Mouse (Mus musculus) adrenal gland, postnatal 14 days (tissue): ENCODE data around the gene Prdm10. TPM values are rescaled to one million over a fixed set of nuclear protein-coding genes. Genes with fewer than 3 reads are reported as not detected.

Experiments
- DNase-seq: peaks from one replicate; pipeline ENCODE4 v3.0.0; 2021; ENCODE audit warnings: mixed read lengths
- long read RNA-seq, 2 experiments: library from polyadenylated mRNA; stranded (forward); transcript quantifications; one replicate each; pipeline ENCODE4 v2.0.0; 2021
- total RNA-seq: library from RNA; stranded (reverse); gene quantifications from 2 replicates; pipeline ENCODE4 v1.2.3, GENCODE M21; 2021

Gene Prdm10
- 8.0 and 8.3 TPM in 2 replicates for total RNA-seq
- long read RNA-seq, experiment 1, partial matches to known transcripts, result 0 of 3 reads
- long read RNA-seq, experiment 1, other reads (novel, unspliced or antisense), result 2 of 3 reads
- long read RNA-seq, experiment 2, partial matches to known transcripts, result 0 of 4 reads
- long read RNA-seq, experiment 2, other reads (novel, unspliced or antisense), result 4 of 4 reads

DNA sequence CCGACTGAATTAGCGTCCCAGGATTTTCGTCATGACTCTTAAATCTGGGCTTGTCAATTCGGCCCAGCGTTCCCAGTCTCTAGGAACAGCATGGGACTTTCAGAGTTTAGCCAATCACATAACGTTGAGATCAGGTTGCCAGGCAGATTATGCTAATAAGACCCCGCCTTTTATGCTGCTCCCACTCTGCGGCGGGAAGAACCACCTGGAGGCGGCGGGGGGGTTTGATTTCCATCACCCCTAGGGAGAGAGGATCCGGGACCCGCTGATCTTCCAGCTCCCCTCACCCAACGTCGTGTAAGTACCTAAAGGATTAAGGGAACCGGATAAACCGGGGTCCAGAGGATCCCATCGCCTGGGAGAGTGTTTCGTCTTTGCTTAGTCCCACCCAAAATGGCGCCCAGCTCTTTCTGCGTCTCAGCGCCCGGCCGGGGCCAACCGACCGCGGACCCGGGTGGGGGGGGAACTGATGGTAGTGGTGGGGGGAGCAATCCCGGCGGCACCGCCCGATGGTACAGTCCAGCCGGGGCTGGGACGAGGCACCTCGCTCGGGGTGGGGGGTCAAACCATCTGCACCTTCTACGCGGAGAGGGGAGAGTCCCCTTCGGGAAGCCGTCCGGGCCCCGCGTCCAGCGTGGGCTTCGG, at the start of gene Prdm10:
Prdm10 (plus strand) TSS at position 173 of the 645 bp plus-strand sequence.
- DNase-seq, result peak; percentile 98

- DNase-seq, result no peak
These were observed 45.3 kb upstream of the Prdm10 start for GRCm38 (mm10) chr9:31235030-31235429.

DNA sequence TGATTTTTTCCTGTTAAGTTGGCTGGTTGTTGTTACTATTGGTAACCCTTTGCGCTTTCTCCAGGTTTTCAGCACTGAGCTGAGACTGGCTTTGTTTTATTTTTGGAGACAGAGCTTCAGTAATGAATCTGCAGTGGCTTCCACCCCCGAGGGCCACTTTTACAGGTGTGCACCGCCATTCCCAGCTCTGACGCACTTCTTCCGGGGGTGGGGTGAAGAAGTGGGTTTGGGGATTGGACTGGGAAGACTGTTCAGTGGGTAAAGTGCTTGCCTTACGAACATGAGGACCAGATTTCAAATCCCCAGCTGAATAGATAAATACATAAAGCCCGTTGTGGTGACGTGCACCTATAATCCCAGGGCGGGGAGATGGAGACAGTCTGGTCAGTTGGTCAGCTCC, 44.8 kb upstream of the Prdm10 start:
- DNase-seq, result no peak

DNA sequence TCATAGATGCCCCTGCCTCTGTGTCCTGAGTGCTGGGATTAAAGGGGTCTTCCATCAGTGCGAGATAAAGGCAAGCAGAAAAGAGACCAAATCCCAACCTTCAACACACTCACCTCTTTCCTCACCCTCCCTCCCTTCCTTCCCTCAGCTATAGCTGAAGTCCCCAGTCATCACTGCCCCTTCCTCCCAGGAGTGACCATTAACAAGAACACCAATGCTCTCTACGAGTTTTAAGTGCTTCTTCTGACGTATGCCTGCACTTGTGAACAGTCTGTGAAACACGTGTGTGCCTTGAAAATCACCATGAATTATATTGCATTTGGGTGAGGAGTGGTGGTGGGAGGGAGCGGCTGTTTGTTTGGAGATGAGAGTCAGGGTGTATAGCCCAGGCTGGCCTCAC, 44.3 kb upstream of the Prdm10 start:
- no peak for DNase-seq

DNA sequence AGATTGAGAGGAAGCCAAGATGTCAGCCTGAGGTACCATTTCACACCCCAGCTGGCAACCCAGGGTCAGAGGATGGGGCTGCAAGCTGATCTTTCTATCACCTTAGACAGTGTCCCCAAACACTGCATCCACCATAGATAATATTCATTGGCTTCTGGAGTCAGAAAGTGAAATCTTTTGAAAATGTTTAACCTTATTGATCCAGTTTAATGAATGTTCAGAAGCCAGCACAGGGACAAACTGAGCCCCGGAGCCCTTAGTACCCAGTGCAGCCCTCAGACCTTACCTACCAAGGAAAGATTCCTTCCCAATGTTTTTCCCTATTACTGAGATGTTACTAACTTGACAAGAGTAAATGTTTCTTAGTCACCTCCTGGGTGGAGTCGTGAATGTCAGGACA, 41.8 kb upstream of the Prdm10 start:
- no peak for DNase-seq

DNA sequence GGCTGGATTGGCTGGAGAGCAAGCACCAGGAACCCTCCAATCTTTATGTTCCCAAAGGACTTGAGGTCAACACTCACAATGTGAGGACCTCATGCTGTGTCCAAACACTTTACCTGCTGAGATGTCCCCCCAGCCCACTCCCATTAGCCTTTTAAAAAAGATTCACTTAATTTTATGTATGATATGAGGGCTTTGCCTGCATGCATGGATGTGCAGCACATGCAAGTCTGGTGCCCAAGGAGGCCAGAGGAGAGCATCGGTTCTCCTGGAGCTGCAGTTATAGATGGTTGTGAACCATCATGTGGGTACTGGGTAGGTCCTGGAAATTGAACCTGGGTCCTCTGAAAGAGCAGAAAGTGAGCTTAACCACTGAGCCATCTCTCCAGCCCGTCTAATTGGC, 40.8 kb upstream of the Prdm10 start:
- DNase-seq, result no peak

DNA sequence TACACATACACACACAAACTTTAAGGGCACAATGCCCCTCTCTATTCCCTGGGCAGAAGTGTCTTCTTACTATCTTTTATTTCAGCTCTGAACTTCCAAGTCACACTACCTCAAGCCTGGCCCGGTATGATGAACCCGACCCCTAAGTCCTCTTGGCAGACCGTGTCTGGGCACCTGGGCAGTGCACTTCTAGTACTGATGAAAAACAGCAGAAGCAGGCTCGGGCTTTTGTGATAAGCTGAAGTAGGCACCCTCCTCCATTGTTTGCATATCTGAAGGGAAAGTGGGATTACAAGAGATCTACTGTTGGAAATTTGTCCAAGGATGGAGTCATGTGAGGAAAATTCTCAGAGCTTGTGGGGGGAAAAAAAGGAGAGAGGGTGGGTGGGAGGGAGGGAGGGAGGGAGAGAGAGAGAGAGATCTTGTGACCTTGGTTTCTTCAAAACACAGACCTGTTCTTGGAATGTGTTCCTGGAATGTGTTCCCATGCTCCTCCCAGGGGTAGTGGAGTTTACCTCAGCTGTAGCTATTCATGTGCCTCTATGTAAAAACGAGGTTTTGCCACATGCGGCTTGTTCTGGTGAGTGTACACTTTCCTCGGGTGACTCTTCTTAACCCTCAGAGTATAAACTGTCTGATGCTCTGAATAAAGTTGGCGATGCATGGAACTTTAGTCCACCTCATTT, 39.7 kb upstream of the Prdm10 start:
- DNase-seq, result no peak

DNA sequence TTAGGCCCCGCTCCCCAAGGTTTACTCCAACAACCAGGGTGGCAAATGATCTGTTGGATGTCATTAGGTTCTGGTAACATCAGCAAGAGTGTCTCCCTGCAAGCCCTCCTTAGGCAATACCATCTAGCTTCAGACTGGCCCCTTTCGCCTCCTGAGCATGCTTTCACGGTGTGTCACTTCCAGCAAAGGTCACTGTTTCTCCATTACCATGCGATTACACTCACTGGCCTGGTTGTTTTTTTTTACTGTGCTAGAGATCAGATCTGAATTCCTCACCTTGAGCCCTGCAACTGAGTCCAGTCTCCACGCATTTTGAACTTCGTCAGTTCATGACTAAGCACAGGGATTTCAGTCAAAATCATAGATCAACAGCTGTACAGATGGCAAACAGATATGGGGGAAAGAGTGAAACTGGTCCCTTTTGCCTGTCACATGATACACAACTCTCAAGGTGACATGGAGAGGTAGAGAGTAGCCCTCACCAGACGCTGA, 39.1 kb upstream of the Prdm10 start:
- peak; percentile 56 for DNase-seq

DNA sequence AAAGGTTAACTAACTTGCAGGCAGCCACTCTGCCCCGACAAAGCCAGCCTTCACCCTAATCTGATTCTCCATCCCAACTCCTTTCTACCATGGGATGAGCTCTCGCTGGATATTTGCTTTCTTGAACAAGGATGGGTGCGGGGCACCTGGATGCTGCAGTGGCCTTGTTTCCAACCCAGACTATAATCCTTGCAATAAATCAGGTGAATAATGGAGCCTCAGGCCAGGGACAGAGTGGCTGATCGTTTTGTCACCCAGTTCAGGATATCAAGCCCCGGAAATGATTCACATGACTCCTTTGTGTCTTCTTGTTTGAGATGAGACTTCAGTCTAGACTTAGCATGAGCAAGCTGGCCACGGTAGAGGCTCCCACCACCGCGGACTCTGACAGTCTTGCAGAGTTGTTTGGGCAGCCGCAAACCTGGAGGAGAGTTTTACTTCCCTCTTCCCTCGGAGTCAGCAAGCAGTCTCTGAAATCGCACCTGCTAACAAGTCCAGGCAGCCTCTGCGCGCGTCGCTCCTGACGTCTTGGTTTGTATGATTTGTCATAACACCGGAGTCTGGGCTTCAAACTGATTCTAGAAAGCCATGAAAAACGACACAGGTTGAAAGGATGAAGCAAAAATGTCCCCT, 36.9 kb upstream of the Prdm10 start:
- peak; percentile 51 for DNase-seq

DNA sequence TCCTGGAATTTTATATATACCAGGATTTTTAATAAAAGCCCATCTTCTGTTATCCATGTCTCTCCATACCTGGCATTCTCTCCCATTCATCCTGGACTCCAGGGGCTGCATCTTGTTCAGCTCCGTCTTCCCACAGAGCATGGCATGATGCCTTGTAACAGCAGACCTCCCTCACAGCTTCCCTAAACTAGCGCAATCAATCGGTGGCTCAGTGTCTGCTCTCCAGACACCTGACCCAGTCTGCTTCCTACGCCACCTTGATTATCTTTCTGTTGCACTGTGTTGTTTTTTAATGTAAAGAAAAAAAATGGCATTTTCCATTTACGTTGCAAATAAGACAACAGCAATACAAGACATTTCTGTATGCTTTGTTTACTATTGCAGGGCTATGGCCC, 36.4 kb upstream of the Prdm10 start:
- DNase-seq, result no peak

- DNase-seq, result no peak
These were observed 35.3 kb upstream of the Prdm10 start for GRCm38 (mm10) chr9:31245006-31245405.

DNA sequence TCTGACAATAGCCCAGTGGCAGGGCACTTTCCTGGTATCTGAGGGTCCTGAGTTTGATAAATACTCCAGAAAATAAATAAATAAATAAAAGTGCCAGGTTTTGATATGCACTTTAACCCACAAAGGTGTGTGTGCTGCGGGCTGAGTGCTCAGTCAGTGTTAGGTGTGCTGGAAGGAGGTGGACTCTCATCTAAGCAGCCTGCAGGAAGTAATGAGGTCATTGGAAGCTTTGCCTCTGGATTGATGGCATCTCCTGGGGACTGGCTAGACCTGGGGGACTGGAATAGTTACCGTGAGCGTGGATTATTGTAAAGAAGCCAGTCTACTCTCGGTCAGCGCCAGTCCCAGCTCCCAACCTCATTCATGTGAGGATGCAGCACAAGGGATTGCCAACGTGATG, 33.9 kb upstream of the Prdm10 start:
- no peak for DNase-seq

GRCm38 (mm10) chr9:31247447-31248220, 32.7 kb upstream of the Prdm10 start:
- DNase-seq, result no peak

GRCm38 (mm10) chr9:31252182-31252799, 28.0 kb upstream of the Prdm10 start:
- DNase-seq, result peak; percentile 77

GRCm38 (mm10) chr9:31253311-31253734, 27.0 kb upstream of the Prdm10 start:
- DNase-seq, result peak; percentile 53

DNA sequence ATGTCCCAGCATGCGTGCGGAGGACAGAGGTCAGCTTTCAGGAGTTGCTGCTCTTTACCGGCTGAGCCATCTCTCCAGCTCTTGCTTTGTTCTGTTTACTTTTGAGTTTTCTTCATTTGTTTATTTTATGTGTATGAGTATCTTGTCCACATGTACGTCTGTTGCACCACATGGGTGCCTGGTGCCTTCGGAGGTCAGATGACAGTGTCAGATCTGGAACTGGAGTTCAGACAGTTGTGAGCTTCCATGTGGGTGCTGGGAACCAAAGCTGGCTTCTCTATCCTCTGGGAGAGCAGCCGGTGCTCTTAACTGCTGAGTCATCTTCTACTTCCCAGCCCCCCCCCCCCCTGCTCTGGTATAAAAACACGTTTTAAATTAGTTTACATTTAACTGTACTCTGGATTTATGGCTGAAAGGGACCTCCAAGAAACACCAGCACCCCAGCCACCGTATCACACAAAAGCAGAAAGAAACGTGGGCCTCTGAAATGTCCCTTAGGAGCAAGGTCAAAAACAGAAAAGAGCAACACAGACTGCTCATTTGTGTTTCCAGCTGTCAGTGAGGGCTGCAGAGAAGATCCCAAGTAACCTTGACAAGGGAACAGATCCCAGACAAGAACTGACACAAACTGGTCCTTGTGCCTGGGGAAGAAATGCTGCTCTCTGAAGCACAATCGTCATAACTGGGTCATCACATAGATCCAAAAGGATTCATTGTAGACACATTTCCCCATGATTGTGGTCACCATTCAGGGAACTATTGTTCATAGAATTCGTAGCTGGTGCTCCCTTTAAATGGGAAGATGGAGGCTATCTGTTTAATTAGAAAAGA, 26.3 kb upstream of the Prdm10 start:
- peak; percentile 30 for DNase-seq

DNA sequence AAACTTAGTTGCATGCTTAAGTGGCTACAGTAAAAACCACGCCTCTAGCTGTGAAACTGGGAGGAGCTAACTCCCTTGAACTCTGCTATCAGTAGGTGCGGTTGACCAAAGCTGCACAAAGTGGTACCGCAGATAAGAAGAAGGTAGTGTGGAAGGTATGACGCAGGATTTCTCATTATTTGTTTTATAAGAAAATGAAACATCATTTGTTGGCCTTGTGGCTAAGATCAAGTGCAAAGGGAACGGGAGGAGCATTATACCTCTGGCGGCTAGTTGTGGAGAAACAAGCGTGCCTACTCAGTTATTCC, 25.7 kb upstream of the Prdm10 start:
- DNase-seq, result no peak

- no peak for DNase-seq
These were observed 24.4 kb upstream of the Prdm10 start for GRCm38 (mm10) chr9:31255953-31256352.

GRCm38 (mm10) chr9:31258237-31258636, 22.1 kb upstream of the Prdm10 start:
- no peak for DNase-seq

DNA sequence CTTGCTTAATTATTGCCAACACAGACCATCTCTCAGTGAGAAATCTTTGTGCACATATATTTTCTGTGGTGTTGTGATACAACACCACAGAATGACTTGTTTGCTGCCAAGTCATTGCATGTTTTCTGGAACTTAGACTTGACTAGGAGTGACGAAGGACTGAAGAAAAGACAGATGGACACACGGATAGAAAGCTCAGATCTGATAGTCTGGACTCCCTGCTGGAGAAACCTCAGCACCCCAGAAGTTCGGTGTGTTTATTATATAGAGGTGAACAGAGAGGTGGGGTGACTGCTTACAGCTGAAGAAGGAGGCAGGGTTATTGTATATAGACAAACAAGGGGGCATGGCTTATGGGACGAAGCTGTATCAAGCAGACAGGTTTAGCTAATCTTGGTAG, 20.1 kb upstream of the Prdm10 start:
- no peak for DNase-seq
